Mouse (Mus musculus) retina, postnatal 1 day (tissue): ENCODE data around the gene Sh3kbp1.
"Not testable (repeated sequence)": the region's sequence is repeated elsewhere in the genome, so short reads cannot be mapped to it uniquely, and the experiment has no call there.

ENCODE experiments used
- DNase-seq: peaks from one replicate; pipeline ENCODE4 v3.0.0-alpha.2; 2012

The Sh3kbp1 gene

GRCm38 (mm10) chrX:159626907-159627587 is at the start of gene Sh3kbp1:
Gene Sh3kbp1, plus strand, starts transcription at chrX:159627272.
- DNase-seq: peak; percentile 81

GRCm38 (mm10) chrX:159584738-159585137 is 42.3 kb upstream of the Sh3kbp1 start:
- not testable (repeated sequence) for DNase-seq

GRCm38 (mm10) chrX:159591633-159592032 is 35.4 kb upstream of the Sh3kbp1 start:
- DNase-seq: no peak

- DNase-seq: no peak
Observed at GRCm38 (mm10) chrX:159597502-159597901, 29.6 kb upstream of the Sh3kbp1 start.

- no peak for DNase-seq
Observed at GRCm38 (mm10) chrX:159604832-159605231, 22.2 kb upstream of the Sh3kbp1 start.

- DNase-seq: peak; percentile 78
Observed at GRCm38 (mm10) chrX:159606936-159607335, 20.1 kb upstream of the Sh3kbp1 start.

- peak; percentile 48 for DNase-seq
Observed at GRCm38 (mm10) chrX:159626208-159626906, 715 bp upstream of the Sh3kbp1 start.

- DNase-seq: peak; percentile 60
Observed at GRCm38 (mm10) chrX:159627588-159628566, 805 bp downstream of the Sh3kbp1 start.

- DNase-seq: no peak
Observed at GRCm38 (mm10) chrX:159628629-159629028, 1.6 kb downstream of the Sh3kbp1 start.

- no peak for DNase-seq
Observed at GRCm38 (mm10) chrX:159629203-159629602, 2.1 kb downstream of the Sh3kbp1 start.

- no peak for DNase-seq
Observed at GRCm38 (mm10) chrX:159638500-159639227, 11.6 kb downstream of the Sh3kbp1 start.

GRCm38 (mm10) chrX:159639991-159640390 is 12.9 kb downstream of the Sh3kbp1 start:
- no peak for DNase-seq

- no peak for DNase-seq
Observed at GRCm38 (mm10) chrX:159645314-159645713, 18.2 kb downstream of the Sh3kbp1 start.

- DNase-seq: no peak
Observed at GRCm38 (mm10) chrX:159647564-159647963, 20.5 kb downstream of the Sh3kbp1 start.

- no peak for DNase-seq
Observed at GRCm38 (mm10) chrX:159648598-159648997, 21.5 kb downstream of the Sh3kbp1 start.

GRCm38 (mm10) chrX:159650130-159650678 is 23.1 kb downstream of the Sh3kbp1 start:
- DNase-seq: peak; percentile 16

- no peak for DNase-seq
Observed at GRCm38 (mm10) chrX:159650727-159651126, 23.7 kb downstream of the Sh3kbp1 start.

GRCm38 (mm10) chrX:159671388-159671787 is 44.3 kb downstream of the Sh3kbp1 start:
- no peak for DNase-seq

- DNase-seq: no peak
Observed at GRCm38 (mm10) chrX:159672466-159672865, 45.4 kb downstream of the Sh3kbp1 start.

GRCm38 (mm10) chrX:159676242-159676641 is 49.2 kb downstream of the Sh3kbp1 start:
- DNase-seq: no peak

GRCm38 (mm10) chrX:159677585-159678319 is 50.7 kb downstream of the Sh3kbp1 start:
- no peak for DNase-seq
